Mouse (Mus musculus): ENCODE results near the gene Ccser2.

DNA sequence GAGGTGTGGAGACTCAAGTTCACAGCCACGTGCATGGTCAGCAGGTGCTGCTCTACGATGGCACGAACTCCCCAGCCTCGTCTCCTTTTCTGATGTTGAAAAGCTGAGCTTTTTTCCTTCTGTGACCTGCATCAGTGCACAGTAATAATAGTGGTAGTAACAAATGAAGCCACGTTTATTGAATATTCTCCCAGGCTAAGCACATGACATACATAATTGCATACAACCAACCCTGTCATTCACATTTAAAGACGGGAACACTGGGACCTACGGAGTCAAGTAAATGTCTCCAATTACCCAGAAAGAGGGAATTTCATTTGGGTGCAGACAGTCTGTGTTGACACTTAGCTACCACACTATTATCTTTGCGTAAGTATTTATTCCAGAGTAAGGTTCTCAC lies 37.9 kb upstream of the Ccser2 start:
- TF ChIP-seq CTCF (IDR thresholded peaks at IDR 0.05; ENCODE audit: low read depth) (no peak), EP300 (IDR thresholded peaks at IDR 0.05; ENCODE audit: low read depth) (no peak)
